Comparison of ENCODE assay signal across 8 mouse cellular contexts in the genomic region with DNA sequence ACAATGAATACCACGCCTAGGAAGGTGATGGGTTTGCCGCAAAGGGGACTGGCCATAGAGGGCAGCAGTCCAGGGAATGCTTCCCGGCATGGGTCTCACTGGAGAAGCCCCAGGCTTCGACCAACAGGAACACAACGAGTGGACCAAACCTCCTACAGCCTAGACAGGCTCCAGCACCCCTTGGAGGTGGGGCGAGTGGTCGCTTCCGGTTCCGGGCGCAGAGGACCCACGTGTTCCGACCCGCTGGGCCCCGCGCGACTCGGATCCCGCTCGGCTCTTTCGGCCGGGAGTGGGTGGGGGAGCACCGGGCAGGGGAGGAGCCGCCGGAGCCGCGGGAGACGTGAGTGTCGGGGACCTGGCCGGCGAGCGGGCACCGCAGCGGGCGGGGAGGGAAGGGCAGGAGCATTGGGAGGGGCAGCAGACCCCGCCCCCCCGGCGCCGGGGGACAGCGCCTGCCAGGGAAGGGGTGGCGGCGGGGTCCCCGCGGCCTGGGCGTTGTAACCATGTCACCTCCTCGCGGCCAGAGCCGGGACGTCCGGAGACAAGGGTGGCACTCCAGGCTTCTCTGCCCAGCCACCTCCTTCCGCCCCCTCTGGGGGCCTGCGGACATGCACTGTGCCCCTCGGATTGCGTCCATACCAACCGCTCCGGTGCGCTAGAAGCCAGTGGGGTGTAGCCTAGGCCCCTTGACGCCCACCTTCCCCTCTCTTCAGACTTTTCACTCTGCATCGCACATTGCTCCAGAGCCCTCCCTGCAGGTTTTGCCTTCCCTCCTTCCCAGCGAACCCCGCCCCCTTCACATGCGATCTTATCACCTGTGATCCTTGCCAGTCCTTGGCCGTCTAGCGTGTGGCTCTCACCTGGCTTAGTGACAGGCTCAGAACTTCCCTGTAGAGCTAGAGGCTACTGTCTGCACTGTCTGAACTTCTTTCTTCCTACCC. TPM values are rescaled to one million over a fixed set of nuclear protein-coding genes. Genes with fewer than 3 reads are reported as not detected.
DNase-seq lines count a peak whose midpoint lies in the region; ATAC-seq and TF ChIP-seq lines count a peak whose summit lies in the region.

Gene Zfp202 (plus strand): TSS at position 219 of the 941 bp plus-strand sequence.

- 1% methylated on average over 54 of the region's 63 CpGs for WGBS in forebrain, embryonic 16.5 days
- WGBS in lung, adult 2 months = 1% methylated on average over 63 of the region's 63 CpGs
- under 1% methylated on average over 57 of the region's 63 CpGs for WGBS in neural tube, embryonic 15.5 days

- TF ChIP-seq CTCF in G1E (IDR thresholded peaks at IDR 0.05; ENCODE audit: low read depth, low read length) = no peak
- peak; percentile 68 for TF ChIP-seq CTCF in layer of hippocampus, adult 2 months (conservative IDR thresholded peaks at IDR 0.05)
- 0 out of 2 replicates have a peak, but pooled peaks have one; percentile 7 for TF ChIP-seq CTCF in lung, adult 2 months (IDR thresholded peaks at IDR 0.05; ENCODE audit: insufficient read depth, low read length)

- peak within 1 kb of the TSS; percentile 86 for H3K9ac ChIP-seq in forebrain, embryonic 16.5 days (replicated peaks; ENCODE audit: low read depth, low read length)
- H3K9ac ChIP-seq in neural tube, embryonic 15.5 days (replicated peaks) = peak within 1 kb of the TSS; percentile 70

- peaks cover 14% of the 10 kb centered on the region for H3K4me1 ChIP-seq in G1E (ENCODE audit: insufficient read depth, low read depth, low read length)
- peaks cover 15% of the 10 kb centered on the region for H3K4me1 ChIP-seq in forebrain, embryonic 16.5 days (replicated peaks; ENCODE audit: control insufficient read depth, insufficient read depth, low read length)
- peaks cover 7% of the 10 kb centered on the region for H3K4me1 ChIP-seq in lung, adult 2 months (ENCODE audit: control insufficient read depth, insufficient read depth, low read length)
- peaks cover 22% of the 10 kb centered on the region for H3K4me1 ChIP-seq in neural tube, embryonic 15.5 days

- no peaks in the 10 kb centered on the region for H3K36me3 ChIP-seq in G1E (replicated peaks)
- peaks cover 4% of the 10 kb centered on the region; the same call in 1 of the 2 replicates for H3K36me3 ChIP-seq in forebrain, embryonic 16.5 days (ENCODE audit: control insufficient read depth, insufficient read depth)
- no peaks in the 10 kb centered on the region for H3K36me3 ChIP-seq in neural tube, embryonic 15.5 days

- DNase-seq in G1E (ENCODE audit: low spot score) = peak; percentile 62
- peak; percentile 84 for DNase-seq in cerebellum, adult 11-12 months
- DNase-seq in heart, postnatal 36 days = peak; percentile 80 to 89
- peak; percentile 85 to 87 for DNase-seq in layer of hippocampus, adult 2 months (ENCODE audit: low spot score in 2 of 2)
- peak; percentile 83 for DNase-seq in lung, adult 2 months
- DNase-seq in testis, postnatal 10 days (ENCODE audit: low spot score) = peak; percentile 90

- H3K27ac ChIP-seq in forebrain, embryonic 16.5 days (ENCODE audit: low read length) = peak within 1 kb of the TSS; percentile 54
- H3K27ac ChIP-seq in layer of hippocampus, adult 2 months = peak within 1 kb of the TSS; percentile 94
- peak within 1 kb of the TSS; percentile 83 for H3K27ac ChIP-seq in neural tube, embryonic 15.5 days (replicated peaks)

- peak within 1 kb of the TSS; percentile 84 for H3K4me2 ChIP-seq in forebrain, embryonic 16.5 days (ENCODE audit: low read length)
- peak within 1 kb of the TSS; percentile 87 for H3K4me2 ChIP-seq in neural tube, embryonic 15.5 days

- peak within 1 kb of the TSS; percentile 74 for H3K4me3 ChIP-seq in G1E (ENCODE audit: low read depth, low read length)
- peak within 1 kb of the TSS; percentile 78 for H3K4me3 ChIP-seq in forebrain, embryonic 16.5 days (replicated peaks; ENCODE audit: low read length)
- H3K4me3 ChIP-seq in layer of hippocampus, adult 2 months = peak within 1 kb of the TSS; percentile 91
- peak within 1 kb of the TSS; percentile 84 for H3K4me3 ChIP-seq in lung, adult 2 months (replicated peaks; ENCODE audit: extremely low read depth, low read depth, low read length)
- H3K4me3 ChIP-seq in neural tube, embryonic 15.5 days (replicated peaks) = peak within 1 kb of the TSS; percentile 87

- intact Hi-C loops in heart, postnatal 36 days (cut with DNase I) = no loop called here

- H3K27me3 ChIP-seq in G1E (ENCODE audit: insufficient read depth, low read length) = no peaks in the 10 kb centered on the region
- 0 out of 2 replicates have a peak, but pooled peaks cover 4% of the 10 kb centered on the region for H3K27me3 ChIP-seq in forebrain, embryonic 16.5 days (replicated peaks; ENCODE audit: control insufficient read depth, insufficient read depth, low read length)
- H3K27me3 ChIP-seq in neural tube, embryonic 15.5 days (replicated peaks) = no peaks in the 10 kb centered on the region

- H3K9me3 ChIP-seq in G1E (replicated peaks) = peaks cover 10% of the 10 kb centered on the region
- no peaks in the 10 kb centered on the region for H3K9me3 ChIP-seq in forebrain, embryonic 16.5 days (ENCODE audit: control insufficient read depth, low read length)
- H3K9me3 ChIP-seq in neural tube, embryonic 15.5 days (replicated peaks) = no peaks in the 10 kb centered on the region

- peak; percentile 59; the same call in 1 of the 2 replicates for TF ChIP-seq POLR2A in lung, adult 2 months (IDR thresholded peaks at IDR 0.05; ENCODE audit: borderline replicate concordance, extremely low read depth, low read depth, low read length)

- ATAC-seq in G1E (ENCODE audit: extremely low read depth, insufficient number of reproducible peaks, low FRiP score, poor library complexity, severe bottlenecking) = peak; percentile 82
- ATAC-seq in forebrain, embryonic 16.5 days = peak; percentile 99
- peak; percentile 99 for ATAC-seq in neural tube, embryonic 15.5 days (ENCODE audit: low FRiP score)

RNA-seq across cellular contexts. Expression of gene Zfp202, which starts in this region (rescaled TPM):
- total RNA-seq in G1E (2014; fragmentation: Nextera tagmentation) = 1.7 and 2.9 TPM in 2 replicates
- 1.8 and 1.9 TPM in 2 replicates for total RNA-seq in G1E (2017)
- polyA plus RNA-seq in G1E (2012) = 0.67 and 0.85 TPM in 2 replicates
- 11.0 and 12.0 TPM in 2 replicates for polyA plus RNA-seq in forebrain, embryonic 16.5 days (2015; fragmentation: Nextera tagmentation; extraction: Ambion mirVana)
- total RNA-seq in heart, postnatal 36 days (2021) = 1 to 10 TPM; 2.5 to 3.0 TPM
- 1 to 10 TPM; 3.2 to 4.4 TPM for total RNA-seq in layer of hippocampus, adult 2 months (2021)
- 0.65 and 1.1 TPM in 2 replicates for polyA plus RNA-seq in lung, adult 2 months (2012; rRNA removed)
- polyA plus RNA-seq in neural tube, embryonic 15.5 days (2015; fragmentation: Nextera tagmentation; extraction: Ambion mirVana) = 10.2 and 11.0 TPM in 2 replicates

Comparison
In these comparisons a context has a peak if more than half of its experiments do, and no peak if none do; other contexts are left out.
1. Peak in every context shown above with its lines: DNase-seq, ATAC-seq, H3K4me3 ChIP-seq and H3K27ac ChIP-seq.